Mouse (Mus musculus): Measurements from ENCODE around the gene Schip1.

GRCm38 (mm10) chr3:68568716-68569115, 504.1 kb downstream of the Schip1 start:
- no peak for TF ChIP-seq TAL1 (IDR thresholded peaks at IDR 0.05; ENCODE audit: low read length)
- no peak for TF ChIP-seq GATA1 (IDR thresholded peaks at IDR 0.05; ENCODE audit: low read length)
